Mouse (Mus musculus) heart, adult 2 months (tissue): ENCODE results near the gene Npff.

Experiments used
- CTCF ChIP-seq: fragments of 200-600 bp; IDR thresholded peaks from 2 replicates; pipeline ENCODE4 v1.8.1; 2022; ENCODE audit warnings: antibody characterized with exemption, mild to moderate bottlenecking, moderate library complexity
- EP300 ChIP-seq: fragments of 200-500 bp; IDR thresholded peaks from 2 replicates; pipeline ENCODE4 v1.6.1; 2011; ENCODE audit warnings: low read depth, low read length, control low read depth; ENCODE audit not compliant: insufficient read depth
- POLR2A ChIP-seq: fragments of 200-500 bp; IDR thresholded peaks from 2 replicates; pipeline ENCODE4 v1.6.1; 2011; ENCODE audit warnings: mild to moderate bottlenecking, low read depth, low read length, control low read depth; ENCODE audit not compliant: insufficient read depth

DNA sequence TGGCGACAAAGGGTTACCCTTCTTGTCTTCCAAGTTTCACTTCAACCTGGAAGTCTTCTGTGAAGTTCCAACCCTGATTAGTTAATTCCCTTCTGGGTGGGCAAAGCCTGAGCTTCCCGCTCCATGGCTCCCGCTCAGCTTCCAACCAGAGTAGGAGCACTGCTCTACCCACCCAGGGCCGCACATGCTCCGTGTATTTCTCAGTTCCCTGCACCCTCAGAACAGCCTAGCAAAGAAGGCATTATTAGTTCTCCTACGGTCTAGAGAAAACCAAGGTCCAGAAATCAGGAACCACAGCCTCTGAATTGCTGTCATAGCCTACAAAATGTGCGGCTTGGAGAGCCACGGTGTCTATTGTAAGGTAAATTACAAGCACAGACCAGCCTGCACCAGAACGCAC, 14.6 kb downstream of the Npff start:
- no peak for TF ChIP-seq CTCF
- TF ChIP-seq EP300, result no peak
- TF ChIP-seq POLR2A, result no peak
